Mouse (Mus musculus): Measurements from ENCODE around the gene Fxr2.
"Not testable (repeated sequence)": the region's sequence is repeated elsewhere in the genome, so short reads cannot be mapped to it uniquely, and the experiment has no call there.

The Fxr2 gene

DNA sequence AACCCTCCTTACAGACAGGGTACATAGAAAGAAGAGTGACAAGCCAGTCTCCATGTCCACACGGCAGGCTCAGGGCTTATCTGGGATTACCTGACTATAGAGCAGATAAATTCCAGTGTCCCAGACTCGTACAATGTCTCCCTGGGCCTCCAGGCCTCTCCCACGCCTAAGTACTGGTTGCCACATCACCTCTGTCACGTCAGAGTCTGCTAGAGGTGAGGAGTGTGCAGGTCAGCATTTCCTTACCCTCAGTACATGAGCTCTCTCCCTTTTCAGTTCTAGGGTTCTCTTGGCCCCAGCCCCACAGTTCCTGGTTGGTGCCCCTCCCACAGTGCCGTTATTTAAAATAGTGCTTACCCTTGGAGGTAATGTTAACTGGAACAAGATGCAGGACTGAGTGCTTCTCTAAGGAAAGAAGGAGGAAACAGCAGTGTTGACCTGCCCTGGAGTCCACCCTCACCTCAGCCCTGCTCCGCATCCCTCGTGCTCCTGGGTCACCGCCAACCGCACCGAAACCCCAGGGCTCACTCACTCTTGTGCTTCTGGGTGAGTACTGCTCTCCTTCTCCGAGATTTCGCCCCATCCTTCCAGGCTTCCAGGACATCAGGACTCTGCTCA, 51.4 kb downstream of the Fxr2 start:
- DNase-seq (ENCODE audit: low spot score) = no peak

DNA sequence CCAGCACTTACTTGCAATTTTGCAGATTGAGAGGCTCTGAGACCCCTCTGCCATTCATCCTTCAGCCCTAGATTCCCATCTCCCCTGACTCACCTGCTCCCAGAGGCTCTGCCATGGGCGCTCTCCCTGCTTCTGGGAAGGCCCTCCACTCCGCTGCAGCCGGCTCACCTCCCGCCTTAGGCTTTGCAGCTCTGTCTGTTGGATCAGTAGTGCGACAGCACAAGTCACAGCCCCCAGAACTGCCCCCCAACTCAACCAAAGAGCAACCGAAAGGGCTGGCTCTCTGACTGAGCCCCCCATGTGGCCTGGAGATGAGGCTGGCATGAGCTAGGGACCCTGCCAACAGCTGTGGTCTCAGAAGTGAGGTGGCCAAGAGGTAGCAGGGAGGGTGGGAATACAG, 52.1 kb downstream of the Fxr2 start:
- DNase-seq (ENCODE audit: low spot score) = no peak

DNA sequence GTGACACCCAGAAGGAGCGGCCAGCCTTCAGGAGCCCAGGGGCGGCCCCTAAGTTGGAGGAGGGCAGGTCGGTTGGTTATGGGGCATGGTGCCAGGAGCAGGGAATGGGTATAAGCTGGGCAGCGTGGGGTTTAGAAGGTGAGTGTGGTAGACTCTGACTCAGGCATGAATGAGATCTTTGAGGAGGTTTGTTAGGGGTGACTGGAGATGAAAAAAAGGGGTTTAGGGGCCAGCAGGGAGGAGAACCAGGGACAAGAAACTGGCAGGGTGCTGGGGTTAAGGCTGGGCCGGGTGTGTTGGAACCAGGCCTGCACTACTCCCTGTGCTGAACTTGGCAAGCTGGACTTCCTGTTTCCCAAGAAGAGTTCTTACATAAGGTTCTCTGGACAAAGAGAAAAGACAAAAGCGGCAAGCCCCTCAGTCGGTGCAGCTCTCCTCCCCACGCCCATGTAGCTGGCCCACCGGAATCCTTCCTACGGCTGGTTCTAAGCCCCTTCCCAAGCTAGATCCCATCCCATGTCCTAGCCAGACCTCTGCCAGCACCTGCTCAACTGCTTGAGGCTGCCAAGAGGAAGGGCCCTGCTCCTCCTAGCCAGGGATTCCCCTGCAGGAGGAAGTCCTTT, 52.8 kb downstream of the Fxr2 start, which contains the start of gene Tnfsf13:
Gene Tnfsf13, minus strand, starts transcription at position 259 of the 623 bp plus-strand sequence.
- no peak for DNase-seq (ENCODE audit: low spot score)

DNA sequence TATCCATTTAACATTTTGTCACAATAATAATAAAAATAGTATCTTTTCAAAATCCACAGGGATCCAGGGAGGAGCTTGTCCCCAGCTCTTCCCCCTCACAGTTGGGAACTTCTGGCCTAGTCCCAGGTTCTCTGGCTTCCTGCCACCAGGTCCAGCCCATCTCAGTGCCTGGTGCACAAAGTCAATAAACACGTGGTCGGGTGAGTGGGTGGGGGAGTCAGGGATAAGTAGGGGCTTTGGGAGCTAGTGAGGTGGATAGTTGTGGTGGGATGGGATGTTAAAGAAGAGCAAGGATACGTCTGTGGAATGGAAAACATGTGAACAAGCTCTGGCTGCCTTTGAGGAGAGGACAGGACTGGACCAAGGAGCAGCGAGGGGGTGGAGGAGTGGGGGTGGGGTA, 53.6 kb downstream of the Fxr2 start:
- DNase-seq (ENCODE audit: low spot score) = no peak

DNA sequence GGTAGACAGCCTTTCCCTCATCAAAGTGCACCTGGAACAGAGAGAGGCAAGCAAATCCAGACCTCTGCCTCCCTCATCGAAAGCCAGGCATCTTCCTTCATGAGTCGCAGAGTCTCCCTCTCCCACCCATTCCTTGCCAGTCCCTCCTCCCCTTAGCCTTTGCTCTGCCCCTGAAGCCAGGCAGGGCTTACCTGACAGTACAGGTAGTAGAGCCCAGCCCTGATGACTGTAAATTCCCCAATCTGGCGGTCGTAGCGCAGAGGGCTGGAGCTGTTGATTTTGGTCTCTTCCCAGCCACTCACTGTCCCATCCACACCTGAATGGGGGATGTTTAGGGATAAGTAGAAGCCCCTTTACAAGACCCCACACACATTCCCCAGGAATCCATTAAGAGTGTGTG, 54.3 kb downstream of the Fxr2 start:
- DNase-seq (ENCODE audit: low spot score) = no peak

DNA sequence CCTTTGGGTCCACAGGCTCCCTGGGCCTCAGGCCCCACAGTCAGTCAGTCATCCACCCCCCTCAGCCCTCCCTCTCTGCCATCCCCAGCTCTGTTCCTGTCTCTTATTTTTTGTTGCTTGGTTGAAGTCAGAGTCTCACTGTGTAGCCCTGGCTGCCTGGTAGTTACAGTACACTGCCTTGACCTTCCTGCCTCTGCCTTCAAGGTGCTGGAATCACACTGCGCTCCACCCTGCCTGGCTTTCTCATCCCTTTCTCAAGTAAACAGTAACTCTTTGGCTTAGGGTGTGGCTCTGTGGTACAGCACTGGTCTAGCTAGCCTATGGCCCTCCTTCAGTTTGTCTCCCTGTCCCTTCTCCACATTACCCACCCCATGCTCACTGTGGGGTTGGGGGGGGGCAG, 57.1 kb downstream of the Fxr2 start:
- no peak for DNase-seq (ENCODE audit: low spot score)

DNA sequence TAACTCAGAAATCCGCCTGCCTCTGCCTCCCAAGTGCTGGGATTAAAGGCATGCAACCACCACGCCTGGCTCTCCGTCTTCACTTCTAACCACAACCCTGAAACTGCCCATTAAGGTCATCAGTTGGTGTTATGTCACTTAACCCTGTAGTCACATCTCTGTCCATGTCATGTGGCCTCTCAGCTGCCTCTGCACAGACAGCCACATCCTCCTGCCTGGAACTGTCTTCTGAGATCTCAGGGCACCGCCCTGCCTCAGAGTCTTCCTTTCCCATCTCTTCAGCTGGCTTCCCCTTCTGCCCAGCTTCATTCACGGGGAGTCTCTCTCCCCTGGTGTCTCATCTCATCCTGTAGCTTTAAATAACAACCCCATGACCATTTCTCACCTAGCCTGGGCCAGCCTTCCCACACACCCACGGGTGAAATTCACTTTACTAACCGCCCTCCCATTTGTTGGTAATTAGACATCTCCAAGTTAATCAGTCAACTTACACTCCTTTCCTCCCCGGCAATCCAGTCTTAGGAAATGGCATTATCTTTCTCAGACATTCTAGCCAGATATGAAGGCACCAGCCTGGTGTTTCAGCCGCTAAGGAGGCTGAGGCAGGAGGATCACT, 59.5 kb downstream of the Fxr2 start:
- DNase-seq (ENCODE audit: low spot score) = no peak

DNA sequence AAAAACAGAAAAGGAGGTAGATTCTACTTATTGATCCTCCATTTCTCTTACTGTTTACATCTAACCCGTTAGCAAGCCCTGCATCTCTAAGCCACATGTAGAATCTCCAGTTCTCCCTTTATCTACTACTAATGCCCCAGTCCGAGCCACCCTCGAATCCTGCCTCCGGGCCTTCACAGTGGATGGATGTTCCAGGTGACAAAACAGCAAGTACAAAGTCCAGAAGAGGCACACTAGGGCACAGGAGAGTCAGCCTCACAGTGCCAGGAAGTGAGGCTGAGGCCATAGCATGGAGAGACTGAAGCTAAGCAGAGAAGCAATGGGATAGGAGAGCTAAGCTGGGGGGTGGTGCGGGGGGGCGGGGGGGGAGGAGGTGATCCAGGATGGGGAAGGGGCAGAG, 60.1 kb downstream of the Fxr2 start:
- DNase-seq (ENCODE audit: low spot score) = no peak

DNA sequence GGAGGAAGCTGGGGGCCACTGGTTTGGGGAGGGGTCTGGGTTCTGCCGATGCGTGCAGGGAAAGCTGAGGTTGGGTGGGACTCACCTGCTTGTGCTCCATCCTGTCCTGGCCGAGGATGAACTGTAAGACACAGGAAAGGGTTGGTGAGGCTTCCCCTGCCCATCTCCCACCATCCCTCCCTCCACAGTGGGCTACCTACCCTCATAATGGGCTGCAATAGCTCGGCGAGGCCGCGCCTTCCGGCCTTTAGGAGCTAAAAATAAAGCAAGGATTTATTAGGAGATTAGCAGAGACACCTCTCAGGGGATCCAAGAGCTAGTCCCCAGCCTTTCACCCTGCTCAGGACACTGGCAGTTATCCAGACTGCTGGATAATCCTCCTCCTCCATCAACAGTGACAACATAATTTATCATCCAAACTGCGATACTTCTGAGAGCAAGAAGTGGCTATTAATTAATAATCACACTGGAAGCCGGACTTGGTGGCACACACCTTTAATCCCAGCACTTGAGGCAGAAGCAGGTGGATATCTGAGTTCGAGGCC, 60.7 kb downstream of the Fxr2 start:
- DNase-seq (ENCODE audit: low spot score) = no peak

DNA sequence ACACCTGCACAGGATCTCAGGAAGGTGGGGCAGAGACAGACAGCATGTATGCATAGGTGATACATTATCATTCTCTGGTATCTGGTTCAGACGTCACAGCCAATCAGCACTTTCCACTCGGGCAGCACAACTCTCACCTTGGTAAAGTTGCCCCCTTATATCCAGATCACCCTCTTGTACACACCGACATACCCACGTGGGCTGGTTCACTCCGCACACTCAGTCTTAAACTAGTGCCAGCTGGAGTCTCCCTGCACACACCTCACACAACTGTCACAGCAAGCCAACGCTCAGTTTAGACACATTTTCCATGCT, 62.2 kb downstream of the Fxr2 start:
- DNase-seq (ENCODE audit: low spot score) = no peak

DNA sequence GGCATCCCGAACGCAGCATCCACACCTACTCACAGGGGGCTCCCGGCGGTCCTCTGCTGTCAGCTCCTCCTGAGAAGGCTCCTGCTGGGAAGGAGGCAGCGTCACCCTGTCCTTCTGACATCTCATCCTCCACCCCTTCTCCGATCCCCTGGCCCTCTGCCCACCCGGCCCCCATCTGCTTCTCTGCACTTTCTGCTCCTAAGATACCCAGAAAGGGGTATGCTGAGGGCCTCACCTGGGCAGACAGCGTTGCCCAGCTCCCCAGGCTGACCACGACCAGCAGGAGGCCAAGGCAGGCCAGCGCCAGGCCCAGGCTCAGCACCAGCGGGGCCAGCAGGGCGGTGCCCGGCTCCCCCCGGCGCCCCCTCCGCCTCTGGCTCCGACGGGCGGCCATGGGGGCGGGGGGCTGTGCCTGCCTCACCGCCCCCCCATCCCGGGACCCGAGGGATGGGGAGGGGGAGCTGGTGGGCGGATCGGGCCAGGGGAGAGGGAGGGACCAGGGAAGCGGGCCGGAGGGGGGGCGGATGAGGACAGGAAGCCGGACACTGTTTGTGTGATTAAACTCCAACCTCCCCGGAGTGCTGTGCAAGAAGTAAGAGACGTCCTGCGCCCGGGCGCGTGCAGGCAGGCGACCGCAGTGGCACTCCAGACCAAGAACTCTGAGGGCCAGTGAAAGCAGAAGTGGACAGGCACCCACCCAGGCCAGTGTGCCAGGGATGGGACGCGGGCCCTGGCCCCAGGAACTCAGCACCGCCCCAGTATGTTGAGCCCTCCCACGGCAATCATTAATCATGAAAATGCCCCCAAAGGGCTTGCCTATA, 62.8 kb downstream of the Fxr2 start, which contains the start of the genes Tnfsf12 and Tnfsfm13:
Gene Tnfsf12, minus strand, starts transcription at position 489 of the 821 bp plus-strand sequence.
Gene Tnfsfm13, minus strand, starts transcription at position 738 of the 821 bp plus-strand sequence.
- peak; percentile 66 for DNase-seq (ENCODE audit: low spot score)

DNA sequence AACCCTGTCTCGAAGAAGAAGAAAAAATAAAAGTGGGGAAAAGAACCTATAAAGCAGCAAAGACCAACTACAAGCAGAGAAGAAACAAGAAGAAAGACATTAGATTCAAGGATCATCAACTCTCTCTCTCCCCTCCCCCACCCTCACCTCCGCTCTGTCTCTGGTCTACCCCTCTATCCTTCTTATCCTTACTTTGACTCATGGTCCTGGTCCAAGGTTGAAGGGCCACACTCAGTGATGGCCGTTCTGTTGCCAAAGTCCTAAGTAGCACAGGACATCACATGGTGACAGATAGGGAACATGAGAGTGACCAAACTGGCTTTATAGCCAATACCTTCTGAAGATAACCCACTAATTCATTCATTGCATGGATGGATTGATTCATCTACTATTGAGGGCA, 64.6 kb downstream of the Fxr2 start:
- no peak for DNase-seq (ENCODE audit: low spot score)

DNA sequence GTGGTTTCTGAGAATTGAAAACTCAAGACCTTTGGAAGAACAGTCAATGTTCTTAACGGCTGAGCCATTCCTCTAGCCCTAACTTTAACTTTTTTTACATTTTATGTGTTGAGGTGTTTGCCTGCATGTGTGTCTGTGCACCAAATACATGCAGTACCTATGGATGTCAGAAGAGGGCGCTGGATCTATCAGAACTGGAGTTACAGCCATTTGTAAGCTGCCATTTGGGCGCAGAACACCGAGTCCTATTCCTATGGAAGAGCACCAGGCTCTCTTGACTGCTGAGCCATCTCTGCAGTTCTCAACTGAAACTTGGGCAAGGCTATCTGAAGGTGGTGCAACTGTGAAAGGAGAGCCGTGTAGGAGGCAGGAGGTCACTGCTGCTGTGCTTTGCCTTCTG, 65.8 kb downstream of the Fxr2 start:
- DNase-seq (ENCODE audit: low spot score) = no peak

DNA sequence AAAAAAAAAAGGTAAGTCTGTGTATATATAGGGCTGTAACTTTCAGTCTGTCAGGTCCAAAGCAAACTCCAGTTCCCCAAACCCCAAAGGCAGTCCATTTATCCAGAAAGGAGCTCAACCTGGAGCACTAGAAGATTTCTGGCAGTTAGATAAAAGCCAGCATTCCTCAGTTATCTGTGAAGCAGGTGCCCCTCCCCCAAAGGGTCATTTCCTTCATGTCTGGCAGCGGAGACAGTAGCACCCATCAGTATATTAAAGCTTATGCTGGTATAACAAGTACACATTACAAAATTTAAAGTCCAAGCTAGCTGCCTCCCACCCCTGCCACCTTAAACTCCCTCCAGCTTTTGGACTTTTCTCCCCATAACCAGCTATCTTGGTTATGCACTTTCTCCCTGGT, 66.8 kb downstream of the Fxr2 start:
- no peak for DNase-seq (ENCODE audit: low spot score)

DNA sequence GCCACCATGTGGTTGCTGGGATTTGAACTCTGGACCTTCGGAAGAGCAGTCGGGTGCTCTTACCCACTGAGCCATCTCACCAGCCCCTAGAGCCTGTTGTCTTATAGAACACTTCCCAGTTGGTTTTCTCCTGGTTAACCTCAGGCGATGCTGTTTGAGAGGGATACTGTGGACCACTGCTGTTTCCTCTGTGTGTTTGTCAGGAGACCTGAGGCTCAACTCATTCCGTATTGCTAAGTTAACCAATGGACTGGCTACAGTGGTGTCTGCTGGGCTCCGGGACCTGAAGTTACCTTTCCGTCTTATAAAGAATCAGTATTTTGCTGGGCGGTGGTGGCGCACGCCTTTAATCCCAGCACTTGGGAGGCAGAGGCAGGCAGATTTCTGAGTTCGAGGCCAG, 70.1 kb downstream of the Fxr2 start:
- not testable (repeated sequence) for DNase-seq (ENCODE audit: low spot score)
